Mouse (Mus musculus): Measurements from ENCODE around the gene Ino80b.

- no peak for TF ChIP-seq CTCF (IDR thresholded peaks at IDR 0.05; ENCODE audit: control insufficient read depth, insufficient read depth, insufficient replicate concordance, low read depth, low read length)
- peak; percentile 96 for TF ChIP-seq POLR2A (IDR thresholded peaks at IDR 0.05; ENCODE audit: control insufficient read depth, low read depth, low read length)
Measured at GRCm38 (mm10) chr6:83124851-83125312, 349 bp downstream of the Ino80b start.

Data from testis, adult 2 months (tissue).